ENCODE assay signal across 8 mouse cellular contexts in the genomic region with DNA sequence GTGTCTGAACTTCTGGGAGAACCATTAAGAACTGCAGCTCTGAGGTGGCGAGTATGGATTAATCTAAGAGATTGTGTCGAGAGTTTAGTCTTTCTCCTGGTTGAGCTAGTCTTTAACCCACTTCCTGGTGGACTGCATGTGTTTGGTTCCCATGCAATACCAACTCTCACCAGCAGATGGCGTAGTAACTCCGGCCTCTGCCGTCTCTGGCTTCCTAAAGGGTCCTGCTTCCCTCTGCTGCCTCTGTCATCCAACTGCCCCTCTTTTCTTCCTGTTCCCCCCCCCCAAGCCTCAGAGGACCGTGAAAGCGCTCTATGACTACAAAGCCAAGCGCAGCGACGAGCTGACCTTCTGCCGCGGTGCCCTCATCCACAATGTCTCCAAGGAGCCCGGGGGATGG.
A peak's percentile ranks its signal among the peaks of the same experiment; 100 is the strongest.
DNase-seq lines count a peak whose midpoint lies in the region; ATAC-seq and TF ChIP-seq lines count a peak whose summit lies in the region.
"Had no signal": no experiment of that assay in that cellular context is flagged by ENCODE, and none has a peak within 500 bp of the region (broad histone marks: within the 10 kb centered on the region; RNA-seq: fewer than 3 reads in every experiment).

No protein-coding gene starts in this region.

- TF ChIP-seq EP300 in ES-Bruce4 (IDR thresholded peaks at IDR 0.05; ENCODE audit: insufficient read depth, low read depth, low read length), result no peak

- no peak for TF ChIP-seq POLR2A in ES-Bruce4 (IDR thresholded peaks at IDR 0.05; ENCODE audit: insufficient read depth, low read length)

- peaks cover 9% of the 10 kb centered on the region; the same call in 1 of the 2 replicates for H3K36me3 ChIP-seq in ES-Bruce4 (ENCODE audit: control insufficient read depth, insufficient read depth, low read length, poor library complexity, severe bottlenecking)
- no peaks in the 10 kb centered on the region for H3K36me3 ChIP-seq in kidney, embryonic 16.5 days (ENCODE audit: insufficient read depth, low read length)
- H3K36me3 ChIP-seq: limb, embryonic 13.5 days had no signal

- ATAC-seq in kidney, embryonic 16.5 days (ENCODE audit: low FRiP score, low TSS enrichment), result no peak

- WGBS in kidney, embryonic 16.5 days, result 75% methylated on average over 13 of the region's 13 CpGs

- no peaks in the 10 kb centered on the region for H3K4me1 ChIP-seq in ES-Bruce4 (ENCODE audit: control insufficient read depth, insufficient read depth, low read length)
- no peaks in the 10 kb centered on the region for H3K4me1 ChIP-seq in kidney, embryonic 16.5 days (ENCODE audit: insufficient read depth, low read length)
- H3K4me1 ChIP-seq: limb, embryonic 13.5 days had no signal

- DNase-seq in layer of hippocampus, adult 11-12 months (ENCODE audit: low spot score), result peak; percentile 16
- no peak for DNase-seq in layer of hippocampus, adult 9-10 months (ENCODE audit: low spot score)
- peak; percentile 72 for DNase-seq in WW6 (ENCODE audit: low read depth, low spot score)
- DNase-seq in lung, postnatal 14 days, result peak; percentile 9
- DNase-seq in heart, adult 11 months, result no peak

- no peaks in the 10 kb centered on the region for H3K27me3 ChIP-seq in ES-Bruce4 (ENCODE audit: control insufficient read depth, insufficient read depth, low read length, poor library complexity, severe bottlenecking)
- H3K27me3 ChIP-seq in kidney, embryonic 16.5 days (ENCODE audit: insufficient read depth, low read length), result no peaks in the 10 kb centered on the region
- H3K27me3 ChIP-seq: limb, embryonic 13.5 days had no signal

- peak; percentile 97 for TF ChIP-seq CTCF in ES-Bruce4 (IDR thresholded peaks at IDR 0.05; ENCODE audit: low read depth, low read length)

- no peaks in the 10 kb centered on the region for H3K9me3 ChIP-seq in ES-Bruce4 (replicated peaks; ENCODE audit: control insufficient read depth, insufficient read depth, low read length, poor library complexity, severe bottlenecking)
- H3K9me3 ChIP-seq in kidney, embryonic 16.5 days (ENCODE audit: low read length), result peaks cover 6% of the 10 kb centered on the region; the same call in 1 of the 2 replicates

- no peak overlapping the region for H3K4me2 ChIP-seq in kidney, embryonic 16.5 days (replicated peaks; ENCODE audit: low read depth, low read length)
- H3K4me2 ChIP-seq: limb, embryonic 13.5 days had no signal

- H3K9ac ChIP-seq in ES-Bruce4 (ENCODE audit: low read depth, poor library complexity, severe bottlenecking), result no peak overlapping the region
- no peak overlapping the region for H3K9ac ChIP-seq in kidney, embryonic 16.5 days (replicated peaks; ENCODE audit: low read length)
- H3K9ac ChIP-seq: limb, embryonic 13.5 days had no signal

- H3K27ac ChIP-seq in ES-Bruce4 (ENCODE audit: insufficient read depth, low read length), result no peak overlapping the region
- no peak overlapping the region for H3K27ac ChIP-seq in kidney, embryonic 16.5 days (ENCODE audit: low read length)
- H3K27ac ChIP-seq: limb, embryonic 13.5 days had no signal

- no peak overlapping the region for H3K4me3 ChIP-seq in ES-Bruce4 (ENCODE audit: low read depth, low read length)
- no peak overlapping the region for H3K4me3 ChIP-seq in kidney, embryonic 16.5 days (ENCODE audit: low read length)
- H3K4me3 ChIP-seq: limb, embryonic 13.5 days had no signal

Comparison
In these comparisons a context has a peak if more than half of its experiments do, and no peak if none do; other contexts are left out.
1. DNase-seq: peak in layer of hippocampus, adult 11-12 months (single experiment), WW6 (single experiment) and lung, postnatal 14 days (single experiment); none in layer of hippocampus, adult 9-10 months (single experiment) and heart, adult 11 months (single experiment).